Mouse (Mus musculus): Measurements from ENCODE around the gene Gbf1. TPM values are rescaled to one million over a fixed set of nuclear protein-coding genes. Genes with fewer than 3 reads are reported as not detected.

Gene Gbf1
- polyA plus RNA-seq, 1 experiment = 142 TPM

GRCm38 (mm10) chr19:46240246-46240645 is 87.9 kb downstream of the Gbf1 start:
- H3K27ac ChIP-seq (ENCODE audit: control insufficient read depth, insufficient read depth, low read depth, low read length) = no peak overlapping the region
- H3K27me3 ChIP-seq (ENCODE audit: control insufficient read depth, insufficient read depth, low read length) = no peaks in the 10 kb centered on the region
- H3K36me3 ChIP-seq (ENCODE audit: control insufficient read depth, insufficient read depth, low read length) = no peaks in the 10 kb centered on the region; the same call in 1 of the 2 replicates
- H3K4me1 ChIP-seq (ENCODE audit: control insufficient read depth, insufficient read depth, low read length) = no peaks in the 10 kb centered on the region
- TF ChIP-seq CTCF (IDR thresholded peaks at IDR 0.05; ENCODE audit: control insufficient read depth, insufficient read depth, insufficient replicate concordance, low read depth, low read length) (no peak), POLR2A (IDR thresholded peaks at IDR 0.05; ENCODE audit: control insufficient read depth, low read depth, low read length) (no peak)
- no peak overlapping the region for H3K4me3 ChIP-seq (ENCODE audit: control insufficient read depth, low read depth, low read length)

- no peak for TF ChIP-seq POLR2A (IDR thresholded peaks at IDR 0.05; ENCODE audit: control insufficient read depth, low read depth, low read length)
- no peak overlapping the region for H3K4me3 ChIP-seq (ENCODE audit: control insufficient read depth, low read depth, low read length)
- no peaks in the 10 kb centered on the region for H3K27me3 ChIP-seq (ENCODE audit: control insufficient read depth, insufficient read depth, low read length)
- H3K27ac ChIP-seq (ENCODE audit: control insufficient read depth, insufficient read depth, low read depth, low read length) = no peak overlapping the region
- no peaks in the 10 kb centered on the region for H3K4me1 ChIP-seq (ENCODE audit: control insufficient read depth, insufficient read depth, low read length)
- peaks cover 2% of the 10 kb centered on the region; the same call in 1 of the 2 replicates for H3K36me3 ChIP-seq (ENCODE audit: control insufficient read depth, insufficient read depth, low read length)
Observed at GRCm38 (mm10) chr19:46242416-46242815, 90.1 kb downstream of the Gbf1 start.

GRCm38 (mm10) chr19:46244628-46245027 is 92.3 kb downstream of the Gbf1 start:
- H3K4me3 ChIP-seq (ENCODE audit: control insufficient read depth, low read depth, low read length) = no peak overlapping the region
- H3K4me1 ChIP-seq (ENCODE audit: control insufficient read depth, insufficient read depth, low read length) = no peaks in the 10 kb centered on the region
- H3K27ac ChIP-seq (ENCODE audit: control insufficient read depth, insufficient read depth, low read depth, low read length) = no peak overlapping the region
- TF ChIP-seq CTCF (IDR thresholded peaks at IDR 0.05; ENCODE audit: control insufficient read depth, insufficient read depth, insufficient replicate concordance, low read depth, low read length) = no peak
- TF ChIP-seq POLR2A (IDR thresholded peaks at IDR 0.05; ENCODE audit: control insufficient read depth, low read depth, low read length) = no peak
- peaks cover 2% of the 10 kb centered on the region; the same call in 1 of the 2 replicates for H3K36me3 ChIP-seq (ENCODE audit: control insufficient read depth, insufficient read depth, low read length)
- no peaks in the 10 kb centered on the region for H3K27me3 ChIP-seq (ENCODE audit: control insufficient read depth, insufficient read depth, low read length)

DNA sequence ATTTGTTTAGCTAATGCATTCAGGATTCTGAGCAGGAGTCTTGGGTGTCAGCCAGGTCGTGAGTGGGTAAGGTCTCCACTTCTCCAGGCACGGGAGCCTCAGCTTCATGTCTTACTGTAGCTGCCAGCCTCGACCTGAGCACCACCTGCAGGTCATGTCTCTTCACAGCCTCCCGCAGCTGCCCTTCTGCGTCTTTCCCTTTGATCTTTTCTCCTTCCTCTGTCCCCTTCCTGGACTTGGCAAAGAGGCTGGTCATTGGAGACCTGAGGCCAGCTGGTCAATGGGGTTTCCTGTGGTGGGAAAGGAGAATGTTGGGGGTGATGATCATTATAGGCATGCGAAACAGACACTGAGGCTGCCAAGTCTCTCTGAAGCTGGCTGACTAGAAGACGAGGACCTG is 96.7 kb downstream of the Gbf1 start:
- peaks cover 3% of the 10 kb centered on the region; the same call in 1 of the 2 replicates for H3K36me3 ChIP-seq (ENCODE audit: control insufficient read depth, insufficient read depth, low read length)
- H3K4me1 ChIP-seq (ENCODE audit: control insufficient read depth, insufficient read depth, low read length) = no peaks in the 10 kb centered on the region
- no peaks in the 10 kb centered on the region for H3K27me3 ChIP-seq (ENCODE audit: control insufficient read depth, insufficient read depth, low read length)
- no peak overlapping the region for H3K27ac ChIP-seq (ENCODE audit: control insufficient read depth, insufficient read depth, low read depth, low read length)
- TF ChIP-seq CTCF (IDR thresholded peaks at IDR 0.05; ENCODE audit: control insufficient read depth, insufficient read depth, insufficient replicate concordance, low read depth, low read length) (no peak), POLR2A (IDR thresholded peaks at IDR 0.05; ENCODE audit: control insufficient read depth, low read depth, low read length) (no peak)
- H3K4me3 ChIP-seq (ENCODE audit: control insufficient read depth, low read depth, low read length) = no peak overlapping the region

- Histone ChIP-seq H3K4me1 (ENCODE audit: control insufficient read depth, insufficient read depth, low read length) (no peaks in the 10 kb centered on the region), H3K27me3 (ENCODE audit: control insufficient read depth, insufficient read depth, low read length) (no peaks in the 10 kb centered on the region), H3K27ac (ENCODE audit: control insufficient read depth, insufficient read depth, low read depth, low read length) (no peak overlapping the region), H3K4me3 (ENCODE audit: control insufficient read depth, low read depth, low read length) (no peak overlapping the region), H3K36me3 (ENCODE audit: control insufficient read depth, insufficient read depth, low read length) (peaks cover 8% of the 10 kb centered on the region)
- TF ChIP-seq CTCF (IDR thresholded peaks at IDR 0.05; ENCODE audit: control insufficient read depth, insufficient read depth, insufficient replicate concordance, low read depth, low read length) (no peak), POLR2A (IDR thresholded peaks at IDR 0.05; ENCODE audit: control insufficient read depth, low read depth, low read length) (no peak)
Observed at GRCm38 (mm10) chr19:46254163-46254752, 101.9 kb downstream of the Gbf1 start.

DNA sequence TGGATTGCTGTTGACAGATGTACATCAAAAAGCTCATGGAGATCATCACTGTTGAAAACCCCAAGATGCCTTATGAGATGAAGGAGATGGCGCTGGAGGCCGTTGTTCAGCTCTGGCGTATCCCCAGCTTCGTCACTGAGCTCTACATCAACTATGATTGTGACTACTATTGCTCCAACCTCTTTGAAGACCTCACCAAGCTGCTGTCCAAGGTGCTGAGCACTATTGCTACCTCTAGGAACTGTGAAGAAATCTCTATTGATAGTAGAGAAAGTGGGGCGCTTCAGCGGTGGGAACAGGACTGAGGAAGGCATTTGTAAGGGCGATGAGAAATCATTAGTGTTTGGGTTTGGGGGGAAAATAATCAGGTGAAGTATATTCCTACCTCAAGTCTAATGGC is 112.5 kb downstream of the Gbf1 start:
- TF ChIP-seq POLR2A (IDR thresholded peaks at IDR 0.05; ENCODE audit: control insufficient read depth, low read depth, low read length) (no peak), CTCF (IDR thresholded peaks at IDR 0.05; ENCODE audit: control insufficient read depth, insufficient read depth, insufficient replicate concordance, low read depth, low read length) (no peak)
- no peak overlapping the region for H3K4me3 ChIP-seq (ENCODE audit: control insufficient read depth, low read depth, low read length)
- no peaks in the 10 kb centered on the region for H3K4me1 ChIP-seq (ENCODE audit: control insufficient read depth, insufficient read depth, low read length)
- no peak overlapping the region for H3K27ac ChIP-seq (ENCODE audit: control insufficient read depth, insufficient read depth, low read depth, low read length)
- peaks cover 13% of the 10 kb centered on the region for H3K36me3 ChIP-seq (ENCODE audit: control insufficient read depth, insufficient read depth, low read length)
- no peaks in the 10 kb centered on the region for H3K27me3 ChIP-seq (ENCODE audit: control insufficient read depth, insufficient read depth, low read length)

- TF ChIP-seq POLR2A (IDR thresholded peaks at IDR 0.05; ENCODE audit: control insufficient read depth, low read depth, low read length) = no peak
- no peak for TF ChIP-seq CTCF (IDR thresholded peaks at IDR 0.05; ENCODE audit: control insufficient read depth, insufficient read depth, insufficient replicate concordance, low read depth, low read length)
- H3K27ac ChIP-seq (ENCODE audit: control insufficient read depth, insufficient read depth, low read depth, low read length) = no peak overlapping the region
- H3K4me1 ChIP-seq (ENCODE audit: control insufficient read depth, insufficient read depth, low read length) = no peaks in the 10 kb centered on the region
- H3K27me3 ChIP-seq (ENCODE audit: control insufficient read depth, insufficient read depth, low read length) = no peaks in the 10 kb centered on the region
- H3K4me3 ChIP-seq (ENCODE audit: control insufficient read depth, low read depth, low read length) = no peak overlapping the region
- H3K36me3 ChIP-seq (ENCODE audit: control insufficient read depth, insufficient read depth, low read length) = peaks cover 11% of the 10 kb centered on the region
Observed at GRCm38 (mm10) chr19:46275307-46275706, 123.0 kb downstream of the Gbf1 start.

All from testis, adult 2 months (tissue).